Mouse (Mus musculus): ENCODE measurements around the gene Rhov. TPM values are rescaled to one million over a fixed set of nuclear protein-coding genes. Genes with fewer than 3 reads are reported as not detected.

The Rhov gene
- polyA plus RNA-seq, 2 experiments = 6.8 to 15.1 TPM

DNA sequence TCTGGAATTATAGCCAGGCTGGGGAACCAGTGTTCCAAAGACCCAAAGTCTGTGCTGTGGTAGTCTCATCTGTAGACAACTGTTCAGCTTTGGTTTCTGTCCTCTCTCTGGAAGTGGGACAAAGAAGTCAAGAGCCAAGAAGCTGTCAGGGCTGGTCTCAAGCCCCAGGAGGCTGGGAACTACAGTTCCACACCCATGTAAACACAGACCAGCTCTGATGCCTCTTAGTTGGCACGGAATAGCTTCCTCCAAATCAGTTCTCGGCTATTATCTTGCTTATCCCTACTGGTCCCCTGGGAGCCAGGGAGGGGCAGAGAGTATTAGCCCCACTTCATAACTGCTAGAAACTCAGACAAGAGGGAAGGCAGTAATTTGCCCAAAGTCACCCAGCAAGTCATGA lies 9.7 kb downstream of the Rhov start:
- H3K36me3 ChIP-seq (ENCODE audit: control insufficient read depth, insufficient read depth, low read length) = no peaks in the 10 kb centered on the region
- DNase-seq (ENCODE audit: low spot score) = no peak
- H3K27ac ChIP-seq (replicated peaks; ENCODE audit: low read depth, low read length) = no peak overlapping the region
- H3K4me3 ChIP-seq (replicated peaks; ENCODE audit: low read length) = no peak overlapping the region
- no peaks in the 10 kb centered on the region for H3K9me3 ChIP-seq (ENCODE audit: control insufficient read depth, low read length)
- ATAC-seq (ENCODE audit: low FRiP score, low read depth) = no peak
- WGBS = 54% methylated on average over 2 of the region's 2 CpGs
- no peak for TF ChIP-seq POLR2A (IDR thresholded peaks at IDR 0.05; ENCODE audit: borderline replicate concordance, extremely low read depth, insufficient read depth, insufficient read length)
- H3K4me2 ChIP-seq (replicated peaks; ENCODE audit: low read depth, low read length, severe bottlenecking) = no peak overlapping the region
- no peaks in the 10 kb centered on the region for H3K27me3 ChIP-seq (ENCODE audit: control insufficient read depth, insufficient read depth, low read length)
- H3K4me1 ChIP-seq (ENCODE audit: control insufficient read depth, insufficient read depth, low read length) = peaks cover 4% of the 10 kb centered on the region; the same call in 1 of the 2 replicates
- no peak overlapping the region for H3K9ac ChIP-seq (ENCODE audit: low read depth, low read length, severe bottlenecking)

DNA sequence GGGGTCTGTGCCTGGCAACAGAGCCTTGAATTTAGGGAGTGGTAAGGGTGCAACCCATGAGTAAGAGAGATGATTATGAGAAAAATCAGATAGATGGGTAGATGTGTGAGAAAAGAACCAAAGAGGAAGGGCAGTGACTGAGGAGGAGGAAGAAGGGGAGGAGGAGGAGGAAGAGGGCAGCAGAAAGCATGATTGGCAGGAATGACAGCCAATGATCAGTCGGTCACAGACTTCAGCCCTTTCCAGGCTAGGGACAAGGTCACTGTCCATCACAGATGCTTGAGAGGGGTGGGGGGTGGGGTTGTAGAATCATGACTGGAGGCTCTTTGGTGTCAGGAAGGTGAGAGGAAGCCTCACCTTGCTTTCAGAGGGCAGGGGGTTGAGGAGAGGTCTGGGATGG lies 10.6 kb downstream of the Rhov start:
- H3K27ac ChIP-seq (replicated peaks; ENCODE audit: low read depth, low read length) = no peak overlapping the region
- TF ChIP-seq POLR2A (IDR thresholded peaks at IDR 0.05; ENCODE audit: borderline replicate concordance, extremely low read depth, insufficient read depth, insufficient read length) = no peak
- H3K36me3 ChIP-seq (ENCODE audit: control insufficient read depth, insufficient read depth, low read length) = no peaks in the 10 kb centered on the region
- H3K27me3 ChIP-seq (ENCODE audit: control insufficient read depth, insufficient read depth, low read length) = 0 out of 2 replicates have a peak, but pooled peaks cover under 1% of the 10 kb centered on the region
- 78% methylated on average over 1 of the region's 1 CpGs for WGBS
- no peak overlapping the region for H3K4me3 ChIP-seq (replicated peaks; ENCODE audit: low read length)
- no peak overlapping the region for H3K4me2 ChIP-seq (replicated peaks; ENCODE audit: low read depth, low read length, severe bottlenecking)
- H3K9ac ChIP-seq (ENCODE audit: low read depth, low read length, severe bottlenecking) = no peak overlapping the region
- no peaks in the 10 kb centered on the region for H3K9me3 ChIP-seq (ENCODE audit: control insufficient read depth, low read length)
- no peak for ATAC-seq (ENCODE audit: low FRiP score, low read depth)
- DNase-seq (ENCODE audit: low spot score) = no peak
- H3K4me1 ChIP-seq (ENCODE audit: control insufficient read depth, insufficient read depth, low read length) = peaks cover 4% of the 10 kb centered on the region; the same call in 1 of the 2 replicates

DNA sequence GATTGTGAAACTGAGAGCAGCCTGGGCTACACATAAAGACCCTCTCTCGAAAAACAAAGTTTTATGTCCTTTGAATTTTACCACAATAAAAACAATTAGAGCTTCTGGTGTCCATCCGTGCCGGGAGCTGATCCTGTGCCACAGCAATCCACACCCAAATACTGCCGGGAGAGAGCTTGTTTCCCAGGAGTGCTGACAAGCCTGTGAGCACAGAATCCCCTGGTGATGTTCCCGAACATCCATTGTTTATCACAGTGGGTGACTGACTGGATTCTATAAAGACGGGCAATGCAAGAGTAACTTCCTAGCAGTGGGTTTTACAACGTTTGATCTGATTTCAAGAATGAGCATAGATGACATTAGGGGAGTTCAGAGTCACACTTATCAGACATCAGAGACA lies 16.1 kb downstream of the Rhov start:
- Histone ChIP-seq H3K4me2 (replicated peaks; ENCODE audit: low read depth, low read length, severe bottlenecking) (no peak overlapping the region), H3K27me3 (ENCODE audit: control insufficient read depth, insufficient read depth, low read length) (0 out of 2 replicates have a peak, but pooled peaks cover 3% of the 10 kb centered on the region), H3K9ac (ENCODE audit: low read depth, low read length, severe bottlenecking) (no peak overlapping the region), H3K27ac (replicated peaks; ENCODE audit: low read depth, low read length) (no peak overlapping the region), H3K4me3 (replicated peaks; ENCODE audit: low read length) (no peak overlapping the region), H3K36me3 (ENCODE audit: control insufficient read depth, insufficient read depth, low read length) (no peaks in the 10 kb centered on the region), H3K9me3 (ENCODE audit: control insufficient read depth, low read length) (no peaks in the 10 kb centered on the region), H3K4me1 (ENCODE audit: control insufficient read depth, insufficient read depth, low read length) (no peaks in the 10 kb centered on the region)
- TF ChIP-seq POLR2A (IDR thresholded peaks at IDR 0.05; ENCODE audit: borderline replicate concordance, extremely low read depth, insufficient read depth, insufficient read length) = no peak
- WGBS = 32% methylated on average over 7 of the region's 7 CpGs
- DNase-seq (ENCODE audit: low spot score) (no peak), ATAC-seq (ENCODE audit: low FRiP score, low read depth) (no peak)

DNA sequence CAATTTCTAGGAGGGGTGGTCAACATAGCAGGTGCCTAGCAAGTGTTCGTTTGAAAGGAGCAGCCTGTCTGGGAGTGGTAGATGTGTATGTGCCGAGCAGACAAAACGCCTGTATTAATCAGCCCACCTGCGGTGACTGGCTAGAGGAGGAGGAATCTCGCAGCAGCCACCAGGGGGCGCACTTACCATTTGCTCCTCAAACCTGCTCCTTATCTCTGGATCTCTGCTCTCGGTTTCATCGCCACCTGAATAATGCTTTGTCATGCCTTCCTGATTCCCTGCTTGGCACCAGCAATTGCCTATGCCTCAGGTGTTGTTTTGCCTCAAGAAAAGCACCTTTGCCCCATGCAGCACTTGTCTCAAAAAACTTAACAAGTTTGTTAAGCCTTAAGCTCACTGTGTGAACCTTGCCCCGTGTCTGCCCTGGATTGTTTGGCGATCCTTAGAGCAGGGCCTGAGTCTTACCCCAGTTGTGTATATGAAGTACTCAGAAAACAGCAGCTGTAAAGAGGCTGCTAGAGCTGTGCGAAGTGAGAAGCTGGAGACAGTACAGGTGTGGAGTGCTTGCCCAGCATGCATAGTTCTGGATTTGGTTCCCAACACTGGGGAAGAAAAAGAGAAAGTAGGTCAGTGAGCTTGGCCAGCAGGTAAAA lies 20.1 kb downstream of the Rhov start:
- DNase-seq (ENCODE audit: low spot score) (peak; percentile 89), ATAC-seq (ENCODE audit: low FRiP score, low read depth) (peak; percentile 74)
- 16% methylated on average over 11 of the region's 11 CpGs for WGBS
- Histone ChIP-seq H3K4me2 (replicated peaks; ENCODE audit: low read depth, low read length, severe bottlenecking) (no peak overlapping the region), H3K4me1 (ENCODE audit: control insufficient read depth, insufficient read depth, low read length) (no peaks in the 10 kb centered on the region), H3K9me3 (ENCODE audit: control insufficient read depth, low read length) (no peaks in the 10 kb centered on the region), H3K36me3 (ENCODE audit: control insufficient read depth, insufficient read depth, low read length) (no peaks in the 10 kb centered on the region), H3K27me3 (ENCODE audit: control insufficient read depth, insufficient read depth, low read length) (0 out of 2 replicates have a peak, but pooled peaks cover 3% of the 10 kb centered on the region), H3K4me3 (replicated peaks; ENCODE audit: low read length) (no peak overlapping the region), H3K9ac (ENCODE audit: low read depth, low read length, severe bottlenecking) (no peak overlapping the region), H3K27ac (replicated peaks; ENCODE audit: low read depth, low read length) (no peak overlapping the region)
- TF ChIP-seq POLR2A (IDR thresholded peaks at IDR 0.05; ENCODE audit: borderline replicate concordance, extremely low read depth, insufficient read depth, insufficient read length) = no peak

DNA sequence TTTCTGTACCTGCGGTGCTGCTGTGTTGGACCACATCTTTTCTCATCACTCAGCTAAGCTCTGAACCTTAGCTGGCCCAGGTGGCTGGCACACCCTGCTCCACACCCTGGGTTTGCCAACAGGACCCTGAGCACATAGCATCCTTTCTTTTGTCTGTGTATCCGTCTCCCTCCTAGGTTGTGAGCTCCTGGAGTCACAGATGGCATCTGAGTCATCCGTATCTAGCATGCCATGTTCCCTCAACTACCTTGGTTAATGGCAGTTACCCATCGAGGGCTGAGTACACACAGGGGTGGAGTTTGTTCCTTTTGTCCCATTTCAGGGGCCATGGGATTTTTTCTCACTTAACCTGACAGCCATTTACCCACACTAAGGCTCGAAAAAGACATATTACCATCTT lies 20.7 kb downstream of the Rhov start:
- H3K27ac ChIP-seq (replicated peaks; ENCODE audit: low read depth, low read length) = no peak overlapping the region
- no peaks in the 10 kb centered on the region for H3K4me1 ChIP-seq (ENCODE audit: control insufficient read depth, insufficient read depth, low read length)
- H3K9me3 ChIP-seq (ENCODE audit: control insufficient read depth, low read length) = no peaks in the 10 kb centered on the region
- DNase-seq (ENCODE audit: low spot score) = no peak
- WGBS = 64% methylated on average over 5 of the region's 5 CpGs
- H3K4me3 ChIP-seq (replicated peaks; ENCODE audit: low read length) = no peak overlapping the region
- H3K4me2 ChIP-seq (replicated peaks; ENCODE audit: low read depth, low read length, severe bottlenecking) = no peak overlapping the region
- H3K9ac ChIP-seq (ENCODE audit: low read depth, low read length, severe bottlenecking) = no peak overlapping the region
- no peak for ATAC-seq (ENCODE audit: low FRiP score, low read depth)
- H3K27me3 ChIP-seq (ENCODE audit: control insufficient read depth, insufficient read depth, low read length) = 0 out of 2 replicates have a peak, but pooled peaks cover 1% of the 10 kb centered on the region
- no peak for TF ChIP-seq POLR2A (IDR thresholded peaks at IDR 0.05; ENCODE audit: borderline replicate concordance, extremely low read depth, insufficient read depth, insufficient read length)
- no peaks in the 10 kb centered on the region for H3K36me3 ChIP-seq (ENCODE audit: control insufficient read depth, insufficient read depth, low read length)
